Mouse (Mus musculus) MEL-GATA-1-ER (cell line): Measurements from ENCODE around the gene Hacd4.
A peak's percentile ranks its signal among the peaks of the same experiment; 100 is the strongest.

Experiments used
- DNase-seq: peaks from one replicate; pipeline ENCODE4 v3.0.0-alpha.2; 2012; ENCODE audit warnings: low read depth; ENCODE audit errors: extremely low read depth

The Hacd4 gene

GRCm38 (mm10) chr4:88438326-88438989 lies at the start of gene Hacd4:
TSS of gene Hacd4 (minus strand) at chr4:88438928.
- peak; percentile 37 for DNase-seq

GRCm38 (mm10) chr4:88488107-88488506 lies 49.4 kb upstream of the Hacd4 start:
- DNase-seq = no peak

DNA sequence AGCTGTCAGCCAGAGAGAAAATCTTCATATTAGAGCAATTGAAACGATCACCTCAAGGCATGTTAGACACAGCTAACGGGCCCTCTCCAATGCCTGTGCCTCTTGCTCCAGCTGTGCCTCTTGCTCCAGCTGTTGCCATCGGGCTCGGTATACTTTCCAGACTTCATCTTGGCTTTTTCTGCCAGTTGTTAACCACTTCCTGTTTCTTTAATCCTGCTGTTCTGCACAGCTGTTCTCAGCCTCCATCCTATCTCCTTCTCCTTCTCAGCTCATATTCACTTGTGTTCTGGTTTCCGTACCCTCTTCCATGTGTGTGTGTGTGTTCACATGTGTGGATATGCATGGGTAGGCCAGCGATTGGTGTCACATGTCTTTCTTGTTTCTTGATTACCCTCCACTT lies 41.4 kb upstream of the Hacd4 start:
- DNase-seq = peak; percentile 5

GRCm38 (mm10) chr4:88478809-88479186 lies 40.1 kb upstream of the Hacd4 start:
- no peak for DNase-seq

- DNase-seq = no peak
These were observed 39.6 kb upstream of the Hacd4 start for GRCm38 (mm10) chr4:88478177-88478808.

- no peak for DNase-seq
These were observed 37.9 kb upstream of the Hacd4 start for GRCm38 (mm10) chr4:88476511-88477210.

DNA sequence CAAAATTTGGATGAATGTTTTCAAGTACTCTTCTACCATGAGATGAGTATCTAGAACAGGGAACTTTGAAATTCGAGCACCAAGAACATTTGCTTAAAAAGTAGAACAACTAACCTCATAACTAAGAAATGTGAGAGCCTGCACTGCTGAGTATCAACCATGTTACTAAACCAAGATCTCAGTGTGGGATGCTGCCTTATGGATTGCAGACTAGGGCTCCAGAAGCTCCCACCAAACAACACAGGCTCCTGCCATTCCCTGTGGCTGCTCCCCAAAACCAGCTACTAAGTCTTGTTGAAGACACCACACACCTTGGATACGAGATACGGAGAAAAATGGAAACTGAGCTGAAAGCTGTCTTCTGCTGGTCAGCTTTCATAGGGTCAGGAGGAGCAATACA lies 37.4 kb upstream of the Hacd4 start:
- DNase-seq = no peak

GRCm38 (mm10) chr4:88471528-88471927 lies 32.8 kb upstream of the Hacd4 start:
- DNase-seq = no peak

GRCm38 (mm10) chr4:88464574-88464973 lies 25.8 kb upstream of the Hacd4 start:
- no peak for DNase-seq

DNA sequence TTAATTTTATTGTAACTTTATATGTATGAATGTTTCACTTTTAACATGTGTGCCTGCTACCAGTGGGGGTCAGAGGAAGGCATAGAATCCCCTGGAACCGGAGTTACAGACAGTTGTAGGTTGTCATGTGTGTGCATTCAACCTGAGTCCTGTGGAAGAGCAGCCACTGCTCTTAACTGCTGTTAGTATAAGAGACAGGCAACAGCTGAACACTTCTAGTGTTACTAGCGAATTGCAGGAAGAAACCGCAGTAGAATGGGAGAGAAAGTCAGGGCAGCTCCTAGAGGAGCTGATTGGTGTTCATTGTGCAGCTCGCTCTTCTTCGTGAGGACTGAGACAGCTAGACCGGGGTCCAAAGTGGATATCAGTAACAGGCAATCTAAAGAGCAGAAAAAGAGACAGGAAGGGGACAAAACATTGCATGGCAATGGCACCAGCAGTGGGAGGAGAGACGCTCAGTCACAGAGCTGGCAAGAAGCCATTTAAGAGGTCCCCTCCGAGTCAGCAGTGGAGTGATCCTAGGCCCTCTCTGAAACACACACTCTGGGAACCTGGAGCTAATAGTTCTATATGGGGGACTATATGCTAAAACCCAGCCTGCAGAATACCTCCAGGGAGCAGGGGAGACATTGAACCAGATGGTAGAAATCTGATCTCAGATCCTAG lies 24.4 kb upstream of the Hacd4 start:
- no peak for DNase-seq

DNA sequence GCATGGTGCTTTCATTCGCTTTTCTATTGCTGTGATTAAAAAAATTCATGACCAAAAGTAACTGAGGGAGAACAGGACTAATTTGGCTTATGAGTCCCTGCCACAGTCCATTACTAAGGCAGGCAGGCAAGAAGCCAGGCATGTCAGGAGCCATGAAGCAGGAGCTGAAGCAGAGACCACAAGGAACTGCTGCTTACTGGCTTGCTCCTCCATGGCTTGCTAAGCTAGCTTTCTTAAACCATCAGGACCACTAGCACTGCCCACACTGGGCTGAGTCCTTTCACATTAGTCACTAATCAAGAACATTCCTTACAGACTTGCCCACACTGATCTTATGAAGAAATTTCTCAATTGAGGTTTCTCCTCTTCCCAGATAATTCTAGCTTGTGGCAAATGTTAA lies 23.8 kb upstream of the Hacd4 start:
- no peak for DNase-seq

DNA sequence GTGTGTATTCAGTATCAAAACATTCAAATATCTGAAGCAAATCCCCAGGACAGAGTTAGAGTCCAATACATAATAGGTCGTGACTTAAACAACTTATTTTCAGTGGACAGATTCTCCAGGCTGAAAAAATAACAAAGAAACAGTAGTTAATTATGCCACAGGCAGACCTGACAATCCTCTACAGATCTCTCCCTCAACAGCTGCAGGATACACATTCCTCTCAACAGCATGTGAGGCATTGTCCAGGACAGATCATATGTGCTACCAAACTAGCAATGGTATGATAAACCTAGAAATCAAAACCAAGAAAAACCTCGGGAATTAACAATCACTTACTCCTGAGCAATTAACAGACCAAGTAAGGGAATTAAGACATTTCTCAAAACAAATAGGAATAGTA lies 22.6 kb upstream of the Hacd4 start:
- no peak for DNase-seq

GRCm38 (mm10) chr4:88458673-88459072 lies 19.9 kb upstream of the Hacd4 start:
- no peak for DNase-seq

DNA sequence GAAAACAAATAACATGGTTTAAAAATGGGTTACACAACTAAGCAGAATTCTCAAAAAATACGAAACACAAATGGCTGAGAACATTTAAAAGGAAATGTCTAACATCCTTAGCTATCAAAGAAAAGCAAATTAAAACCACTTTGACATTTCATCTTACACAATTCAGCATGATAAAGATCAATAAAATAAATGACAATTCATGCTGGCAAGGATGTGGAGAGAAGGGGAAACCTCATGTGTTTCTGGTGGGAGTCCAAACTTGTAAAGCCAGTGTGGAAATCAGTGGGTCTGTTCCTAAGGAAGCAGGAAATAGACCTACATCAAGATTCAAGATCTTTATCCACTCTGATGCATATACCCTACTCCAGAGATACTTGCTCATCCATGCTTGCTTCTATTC lies 19.4 kb upstream of the Hacd4 start:
- DNase-seq = no peak

GRCm38 (mm10) chr4:88450087-88450765 lies 11.5 kb upstream of the Hacd4 start:
- DNase-seq = no peak

- DNase-seq = no peak
These were observed 10.2 kb upstream of the Hacd4 start for GRCm38 (mm10) chr4:88448976-88449375.

GRCm38 (mm10) chr4:88440814-88441213 lies 2.1 kb upstream of the Hacd4 start:
- DNase-seq = peak; percentile 39

DNA sequence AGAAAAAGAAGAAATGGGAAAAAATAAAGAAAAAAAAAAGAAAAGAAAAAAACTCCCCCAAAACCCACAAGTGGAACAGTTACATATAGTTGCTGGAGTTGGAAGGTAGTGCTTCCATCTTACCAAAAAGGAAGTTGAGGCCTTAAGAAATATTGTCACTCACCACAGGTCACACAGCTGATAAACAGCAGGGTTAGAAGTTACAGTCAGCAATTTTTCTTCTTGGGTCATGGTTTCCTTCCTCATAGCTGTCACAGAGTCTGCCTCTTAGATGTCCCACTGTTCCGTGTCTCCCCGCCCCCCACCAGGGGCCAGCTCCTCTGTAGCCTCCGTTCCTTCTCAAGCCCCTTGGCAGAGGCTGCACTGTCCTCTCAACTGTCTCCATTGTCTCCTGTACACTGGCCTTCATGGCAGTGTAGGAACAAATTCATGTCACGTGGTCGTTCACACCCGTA lies 968 bp upstream of the Hacd4 start:
- DNase-seq = peak; percentile 91

DNA sequence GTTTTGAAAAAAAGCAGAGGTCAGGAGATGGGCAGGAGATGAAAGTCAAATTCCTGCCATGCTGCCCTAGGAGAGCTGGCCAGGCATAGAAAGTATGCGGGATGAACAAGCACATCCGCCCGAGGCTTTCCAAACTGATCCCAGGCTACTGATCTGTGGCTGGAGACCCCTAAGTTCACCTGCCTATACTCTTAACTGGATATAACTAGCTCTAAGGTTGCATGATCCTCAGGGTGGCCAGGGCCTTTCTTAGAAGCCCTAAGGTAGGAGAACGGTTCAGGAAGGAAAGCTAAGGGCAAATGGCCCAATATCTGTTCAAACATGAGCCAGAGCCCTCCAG lies 232 bp upstream of the Hacd4 start:
- no peak for DNase-seq

GRCm38 (mm10) chr4:88437917-88438316 lies 811 bp downstream of the Hacd4 start:
- DNase-seq = peak; percentile 30

- DNase-seq = no peak
These were observed 1.6 kb downstream of the Hacd4 start for GRCm38 (mm10) chr4:88437166-88437565.
